Comparison of ENCODE assay signal across 8 mouse cellular contexts in the genomic region with DNA sequence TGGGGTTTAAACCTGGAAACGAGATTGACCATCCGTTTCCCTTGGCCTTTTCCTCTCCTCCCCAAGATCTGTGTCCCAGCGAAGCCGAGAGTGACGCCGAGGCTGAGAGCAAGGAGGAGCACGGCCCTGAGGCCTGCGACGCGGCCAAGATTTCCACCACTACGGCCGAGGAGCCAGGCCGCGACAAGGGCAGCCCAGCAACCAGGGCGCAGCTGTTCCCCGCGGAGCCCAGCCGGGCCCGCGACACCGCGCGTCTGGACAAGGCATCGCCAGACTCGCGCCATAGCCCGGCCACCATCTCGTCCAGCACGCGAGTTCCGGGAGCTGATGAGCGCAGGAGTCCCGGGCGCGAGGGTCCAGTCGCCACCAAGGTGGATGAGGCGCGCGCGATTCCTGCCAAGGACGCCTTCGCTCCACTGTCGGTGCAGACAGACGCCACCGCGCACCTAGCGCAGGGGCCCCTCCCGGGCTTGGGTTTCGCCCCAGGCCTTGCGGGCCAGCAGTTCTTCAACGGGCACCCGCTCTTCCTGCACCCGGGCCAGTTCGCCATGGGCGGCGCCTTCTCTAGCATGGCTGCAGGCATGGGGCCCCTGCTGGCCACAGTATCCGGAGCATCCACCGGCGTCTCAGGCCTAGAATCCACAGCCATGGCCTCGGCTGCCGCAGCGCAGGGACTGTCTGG. TPM values are rescaled to one million over a fixed set of nuclear protein-coding genes. Genes with fewer than 3 reads are reported as not detected.
DNase-seq lines count a peak whose midpoint lies in the region; ATAC-seq lines count a peak whose summit lies in the region.

No protein-coding gene starts in this region.

- no peak for DNase-seq in kidney, adult 9 months
- DNase-seq in adrenal gland, postnatal 14 days = peak; percentile 56
- peak; percentile 61 for DNase-seq in lung, postnatal 10 days
- no peak for DNase-seq in thymus, postnatal 0 days (ENCODE audit: low spot score)
- DNase-seq in spleen, postnatal 10 days (ENCODE audit: low spot score in 2 of 2) = no peak
- DNase-seq in spleen, adult 12 weeks (ENCODE audit: low spot score) = no peak

- peak overlapping the region; percentile 74 for H3K27ac ChIP-seq in kidney, embryonic 14.5 days (ENCODE audit: low read depth, low read length)

- ATAC-seq in kidney, embryonic 14.5 days (ENCODE audit: low FRiP score, low TSS enrichment) = no peak; the same call in 1 of the 2 replicates
- ATAC-seq in granulocyte monocyte progenitor cell, adult 5-6 weeks (replicated peaks; ENCODE audit: poor library complexity, severe bottlenecking) = peak; percentile 52

- H3K9me3 ChIP-seq in kidney, embryonic 14.5 days (ENCODE audit: control insufficient read depth, low read length) = no peaks in the 10 kb centered on the region

- H3K4me1 ChIP-seq in kidney, embryonic 14.5 days (ENCODE audit: control insufficient read depth, insufficient read depth, low read length) = no peaks in the 10 kb centered on the region; the same call in 1 of the 2 replicates

- H3K27me3 ChIP-seq in kidney, embryonic 14.5 days (ENCODE audit: control insufficient read depth, insufficient read depth, low read length) = peaks cover 82% of the 10 kb centered on the region

- WGBS in kidney, embryonic 14.5 days = 9% methylated on average over 62 of the region's 62 CpGs

- H3K4me2 ChIP-seq in kidney, embryonic 14.5 days (replicated peaks; ENCODE audit: low read depth, low read length) = peak overlapping the region; percentile 48

- peak overlapping the region; percentile 30 for H3K4me3 ChIP-seq in kidney, embryonic 14.5 days (ENCODE audit: low read length)

- H3K36me3 ChIP-seq in kidney, embryonic 14.5 days (ENCODE audit: control insufficient read depth, insufficient read depth, low read length) = peaks cover 33% of the 10 kb centered on the region; the same call in 1 of the 2 replicates

- H3K9ac ChIP-seq in kidney, embryonic 14.5 days (ENCODE audit: low read depth, low read length) = peak overlapping the region; percentile 62

RNA-seq across cellular contexts. Expression of gene Tbx3, which starts 10.0 kb away (rescaled TPM):
- polyA plus RNA-seq in kidney, embryonic 14.5 days (2014; fragmentation: Nextera tagmentation; extraction: Ambion mirVana) = 31.7 and 53.3 TPM in 2 replicates
- 176 and 177 TPM in 2 replicates for total RNA-seq in adrenal gland, postnatal 14 days (2021)
- not detected in 2 replicates for total RNA-seq in granulocyte monocyte progenitor cell, adult 5-6 weeks (2014; fragmentation: Nextera tagmentation)
- total RNA-seq in granulocyte monocyte progenitor cell, adult 5-6 weeks (2017) = not detected in 2 replicates
- 1.3 and 1.4 TPM in 2 replicates for polyA plus RNA-seq in thymus, postnatal 0 days (2015; fragmentation: Nextera tagmentation; extraction: Ambion mirVana)

Comparison
In these comparisons a context has a peak if more than half of its experiments do, and no peak if none do; other contexts are left out.
1. DNase-seq: peak in adrenal gland, postnatal 14 days (single experiment) and lung, postnatal 10 days (single experiment); none in kidney, adult 9 months (single experiment), thymus, postnatal 0 days (single experiment), spleen, postnatal 10 days (0 of 2) and spleen, adult 12 weeks (single experiment).
2. RNA of gene Tbx3, which starts 10.0 kb away (total RNA-seq): 176 to 177 TPM in adrenal gland, postnatal 14 days; not detected in granulocyte monocyte progenitor cell, adult 5-6 weeks; every median in the first group is over 100 times any median in the second.